Mouse (Mus musculus) CD4-positive helper T cell, adult 2 months (primary cell): ENCODE results near the gene Ccnb3.
"Not testable (repeated sequence)": the region's sequence is repeated elsewhere in the genome, so short reads cannot be mapped to it uniquely, and the experiment has no call there.

ENCODE experiments used
- DNase-seq: peaks from one replicate; pipeline ENCODE4 v3.0.0-alpha.2; 2012; ENCODE audit warnings: low read depth, missing footprints, low spot score

Gene Ccnb3

GRCm38 (mm10) chrX:7041519-7041918 lies at the start of gene Ccnb3:
Gene Ccnb3, minus strand, starts transcription at chrX:7041619.
- no peak for DNase-seq

GRCm38 (mm10) chrX:7090323-7090722 lies 48.9 kb upstream of the Ccnb3 start:
- DNase-seq, result no peak

- DNase-seq, result no peak
Measured at GRCm38 (mm10) chrX:7085878-7086277, 44.5 kb upstream of the Ccnb3 start.

- DNase-seq, result no peak
Measured at GRCm38 (mm10) chrX:7079820-7080429, 38.5 kb upstream of the Ccnb3 start.

- no peak for DNase-seq
Measured at GRCm38 (mm10) chrX:7068002-7068401, 26.6 kb upstream of the Ccnb3 start.

GRCm38 (mm10) chrX:7067219-7067618 lies 25.8 kb upstream of the Ccnb3 start, which contains the start of gene Akap4:
Gene Akap4, plus strand, starts transcription at chrX:7067519.
- DNase-seq, result no peak

- no peak for DNase-seq
Measured at GRCm38 (mm10) chrX:7064109-7064508, 22.7 kb upstream of the Ccnb3 start.

GRCm38 (mm10) chrX:7057634-7058033 lies 16.2 kb upstream of the Ccnb3 start:
- no peak for DNase-seq

- DNase-seq, result no peak
Measured at GRCm38 (mm10) chrX:7057056-7057455, 15.6 kb upstream of the Ccnb3 start.

GRCm38 (mm10) chrX:6983916-6984315 lies 57.5 kb downstream of the Ccnb3 start:
- DNase-seq, result not testable (repeated sequence)

- DNase-seq, result no peak
Measured at GRCm38 (mm10) chrX:6971956-6972355, 69.5 kb downstream of the Ccnb3 start.

GRCm38 (mm10) chrX:6968598-6968997 lies 72.8 kb downstream of the Ccnb3 start:
- DNase-seq, result no peak
